Mouse (Mus musculus) thymus, adult 2 months (tissue): ENCODE measurements around the gene Zfp141. TPM values are rescaled to one million over a fixed set of nuclear protein-coding genes. Genes with fewer than 3 reads are reported as not detected.

Experiments used
- DNase-seq: peaks from one replicate; pipeline ENCODE4 v3.0.0; 2021
- H3K27ac ChIP-seq: fragments of 200-500 bp; 2 replicates; pipeline ENCODE4 v1.5.1; 2012; ENCODE audit warnings: low read length, control low read depth; ENCODE audit not compliant: control insufficient read depth, insufficient read depth
- H3K27me3 ChIP-seq: fragments of 200-500 bp; 2 replicates; pipeline ENCODE4 v1.6.1; 2012; ENCODE audit warnings: mild to moderate bottlenecking, low read length, moderate library complexity, mixed read lengths; ENCODE audit not compliant: control insufficient read depth, insufficient read depth
- H3K36me3 ChIP-seq: fragments of 200-500 bp; 2 replicates; pipeline ENCODE4 v1.6.1; 2012; ENCODE audit warnings: mild to moderate bottlenecking, low read length, moderate library complexity; ENCODE audit not compliant: control insufficient read depth, insufficient read depth
- H3K4me1 ChIP-seq: fragments of 200-500 bp; replicated peaks from 2 replicates; pipeline ENCODE4 v1.6.1; 2012; ENCODE audit warnings: low read length; ENCODE audit not compliant: control insufficient read depth, insufficient read depth
- H3K4me3 ChIP-seq: fragments of 200-500 bp; 2 replicates; pipeline ENCODE4 v1.5.1; 2012; ENCODE audit warnings: mild to moderate bottlenecking, low read length, control low read depth, moderate library complexity; ENCODE audit not compliant: control insufficient read depth, insufficient read depth
- CTCF ChIP-seq: fragments of 200-500 bp; IDR thresholded peaks from 2 replicates; pipeline ENCODE4 v1.5.1; 2012; ENCODE audit warnings: mild to moderate bottlenecking, control low read depth, low read length, moderate library complexity, borderline replicate concordance; ENCODE audit not compliant: control insufficient read depth, poor library complexity, insufficient read depth; ENCODE audit errors: extremely low read depth
- POLR2A ChIP-seq: fragments of 200-500 bp; IDR thresholded peaks from 2 replicates; pipeline ENCODE4 v1.6.1; 2012; ENCODE audit warnings: mild to moderate bottlenecking, low read length, control low read depth, moderate library complexity; ENCODE audit not compliant: control insufficient read depth, poor library complexity, insufficient read depth; ENCODE audit errors: extremely low read depth
- WGBS: fragments of 180-500 bp; shearing (Covaris S2); methylation state at CpG from one replicate; pipeline ENCODE4 v1.1.7; 2018; 5-methylcytosine and 5-hydroxymethylcytosine counted together
- polyA plus RNA-seq: library from polyadenylated mRNA; depleted of rRNA; stranded (reverse); fragments of >200 nt; gene quantifications from 2 replicates; pipeline ENCODE4 v1.2.3, GENCODE M21; 2012; rRNA removed

Gene Zfp141
- polyA plus RNA-seq, 1 experiment: 7.8 TPM

- Histone ChIP-seq H3K36me3 (peaks cover 3% of the 10 kb centered on the region; the same call in 1 of the 2 replicates), H3K4me3 (no peak overlapping the region), H3K4me1 (peaks cover 4% of the 10 kb centered on the region), H3K27ac (no peak overlapping the region), H3K27me3 (no peaks in the 10 kb centered on the region)
- 32% methylated on average over 4 of the region's 4 CpGs for WGBS
- TF ChIP-seq POLR2A: no peak
- no peak for TF ChIP-seq CTCF
- DNase-seq: no peak
These were observed 15.2 kb downstream of the Zfp141 start for GRCm38 (mm10) chr7:42490358-42490757.

- no peaks in the 10 kb centered on the region for H3K36me3 ChIP-seq
- no peak overlapping the region for H3K4me3 ChIP-seq
- 73% methylated on average over 4 of the region's 4 CpGs for WGBS
- no peaks in the 10 kb centered on the region for H3K27me3 ChIP-seq
- H3K27ac ChIP-seq: no peak overlapping the region
- H3K4me1 ChIP-seq: no peaks in the 10 kb centered on the region
- TF ChIP-seq POLR2A: no peak
- TF ChIP-seq CTCF: no peak
- no peak for DNase-seq
These were observed 50.9 kb downstream of the Zfp141 start for GRCm38 (mm10) chr7:42454640-42455039.

GRCm38 (mm10) chr7:42450618-42451017, 54.9 kb downstream of the Zfp141 start:
- peak; percentile 5 for DNase-seq
- no peak overlapping the region for H3K27ac ChIP-seq
- H3K4me3 ChIP-seq: no peak overlapping the region
- H3K36me3 ChIP-seq: no peaks in the 10 kb centered on the region
- WGBS: 24% methylated on average over 3 of the region's 3 CpGs
- TF ChIP-seq POLR2A (no peak), CTCF (no peak)
- no peaks in the 10 kb centered on the region for H3K4me1 ChIP-seq
- no peaks in the 10 kb centered on the region for H3K27me3 ChIP-seq

- 75% methylated on average over 5 of the region's 5 CpGs for WGBS
- H3K27me3 ChIP-seq: no peaks in the 10 kb centered on the region
- H3K36me3 ChIP-seq: no peaks in the 10 kb centered on the region
- no peaks in the 10 kb centered on the region for H3K4me1 ChIP-seq
- DNase-seq: no peak
- no peak within 1 kb of the TSS for H3K4me3 ChIP-seq
- TF ChIP-seq CTCF (no peak), POLR2A (no peak)
- H3K27ac ChIP-seq: no peak within 1 kb of the TSS
These were observed 57.7 kb downstream of the Zfp141 start, which contains the start of gene 4933421I07Rik for GRCm38 (mm10) chr7:42447850-42448249. 4933421I07Rik (minus strand) TSS chr7:42448120.

GRCm38 (mm10) chr7:42447352-42447751, 58.2 kb downstream of the Zfp141 start:
- TF ChIP-seq CTCF: no peak
- TF ChIP-seq POLR2A: no peak
- no peaks in the 10 kb centered on the region for H3K36me3 ChIP-seq
- no peak overlapping the region for H3K27ac ChIP-seq
- no peak for DNase-seq
- H3K27me3 ChIP-seq: no peaks in the 10 kb centered on the region
- H3K4me3 ChIP-seq: no peak overlapping the region
- no peaks in the 10 kb centered on the region for H3K4me1 ChIP-seq
- WGBS: 93% methylated on average over 9 of the region's 9 CpGs

Other genes starting within 250 kb of the Zfp141 start
- not detected in 2 replicates for gene Vmn2r61, start 245.7 kb downstream of the Zfp141 start, polyA plus RNA-seq
- not detected in 2 replicates for gene 4933421I07Rik, start 57.6 kb downstream of the Zfp141 start, polyA plus RNA-seq
- gene Gm21028, start 72.8 kb upstream of the Zfp141 start, polyA plus RNA-seq: not detected in 2 replicates
- gene Zfp977, start 86.8 kb upstream of the Zfp141 start, polyA plus RNA-seq: not detected in 2 replicates
- 0.20 and 0.28 TPM in 2 replicates for gene Zfp976, start 136.8 kb upstream of the Zfp141 start, polyA plus RNA-seq
- gene Zfp975, start 187.0 kb upstream of the Zfp141 start, polyA plus RNA-seq: 0.23 and 0.43 TPM in 2 replicates
- not detected in 2 replicates for gene Gm17067, start 221.3 kb upstream of the Zfp141 start, polyA plus RNA-seq